Comparison of ENCODE assay signal across 16 mouse cellular contexts in genomic region chr1:127542756-127543155, GRCm38 (mm10).
"Had no signal": no experiment of that assay in that cellular context is flagged by ENCODE, and none has a peak within 500 bp of the region (broad histone marks: within the 10 kb centered on the region; RNA-seq: fewer than 3 reads in every experiment).

No protein-coding gene starts in this region.

- DNase-seq: gastrocnemius, postnatal 14 days; gastrocnemius, postnatal 36 days; heart, adult 11 months; heart, adult 2 months; heart, postnatal 14 days; heart, postnatal 36 days; kidney, adult 11 months; kidney, adult 2 months; kidney, adult 9 months; kidney, postnatal 14 days; kidney, postnatal 36 days; layer of hippocampus, adult 9-11 months; layer of hippocampus, postnatal 36 days had no signal

- ATAC-seq: hindbrain, postnatal 0 days; intestine, embryonic 16.5 days; liver, embryonic 12.5 days had no signal
